Mouse (Mus musculus) neural tube, embryonic 11.5 days (tissue): ENCODE results near the gene Sult5a1. TPM values are rescaled to one million over a fixed set of nuclear protein-coding genes. Genes with fewer than 3 reads are reported as not detected.

Experiments used
- ATAC-seq: fragments of 200-750 bp; cut with Nextera tagmentation; 2 replicates; pipeline ENCODE4 v1.8.0; 2017; ENCODE audit warnings: moderate number of reproducible peaks, mild to moderate bottlenecking, moderate TSS enrichment, moderate library complexity; ENCODE audit not compliant: insufficient read depth, low FRiP score, low TSS enrichment
- DNase-seq: peaks from one replicate; pipeline ENCODE4 v3.0.0-alpha.2; 2015; ENCODE audit warnings: low spot score
- H3K27ac ChIP-seq: fragments of 300-500 bp; sonication (generic); 2 replicates; pipeline ENCODE4 v1.5.1; 2014; ENCODE audit warnings: low read depth, mild to moderate bottlenecking, low read length
- H3K27me3 ChIP-seq: fragments of 300-500 bp; sonication (generic); 2 replicates; pipeline ENCODE4 v1.6.1; 2014; ENCODE audit warnings: mild to moderate bottlenecking, low read length, mixed read lengths; ENCODE audit not compliant: control insufficient read depth, insufficient read depth
- H3K36me3 ChIP-seq: fragments of 300-500 bp; sonication (generic); 2 replicates; pipeline ENCODE4 v1.6.1; 2014; ENCODE audit warnings: mild to moderate bottlenecking, low read length, moderate library complexity, mixed read lengths; ENCODE audit not compliant: control insufficient read depth, insufficient read depth
- H3K4me1 ChIP-seq: fragments of 300-500 bp; sonication (generic); 2 replicates; pipeline ENCODE4 v1.6.1; 2014; ENCODE audit warnings: low read length, mixed read lengths; ENCODE audit not compliant: control insufficient read depth, insufficient read depth
- H3K4me2 ChIP-seq: fragments of 300-500 bp; sonication (generic); 2 replicates; pipeline ENCODE4 v1.6.1; 2014; ENCODE audit warnings: low read depth, mild to moderate bottlenecking, moderate library complexity
- H3K4me3 ChIP-seq: fragments of 300-500 bp; sonication (generic); 2 replicates; pipeline ENCODE4 v1.5.1; 2014; ENCODE audit warnings: low read depth, low read length
- H3K9ac ChIP-seq: fragments of 300-500 bp; sonication (generic); 2 replicates; pipeline ENCODE4 v1.6.1; 2014; ENCODE audit warnings: mild to moderate bottlenecking, low read length
- H3K9me3 ChIP-seq: fragments of 300-500 bp; sonication (generic); 2 replicates; pipeline ENCODE4 v1.6.1; 2016; ENCODE audit warnings: low read length; ENCODE audit not compliant: control insufficient read depth
- WGBS: fragments of 180-500 bp; shearing (Covaris S2); extraction: QIAGEN DNeasy Blood & Tissue Kit; methylation state at CpG from one replicate; pipeline ENCODE4 v1.1.7; 2014; 5-methylcytosine and 5-hydroxymethylcytosine counted together
- polyA plus RNA-seq: library from polyadenylated mRNA; unstranded; fragments of >200 nt; fragmentation: Nextera tagmentation; extraction: Ambion mirVana; gene quantifications from 2 replicates; pipeline ENCODE4 v1.2.1, GENCODE M21; 2014

Sult5a1 gene
- polyA plus RNA-seq, 1 experiment from 2014 or later = 2.3 TPM

DNA sequence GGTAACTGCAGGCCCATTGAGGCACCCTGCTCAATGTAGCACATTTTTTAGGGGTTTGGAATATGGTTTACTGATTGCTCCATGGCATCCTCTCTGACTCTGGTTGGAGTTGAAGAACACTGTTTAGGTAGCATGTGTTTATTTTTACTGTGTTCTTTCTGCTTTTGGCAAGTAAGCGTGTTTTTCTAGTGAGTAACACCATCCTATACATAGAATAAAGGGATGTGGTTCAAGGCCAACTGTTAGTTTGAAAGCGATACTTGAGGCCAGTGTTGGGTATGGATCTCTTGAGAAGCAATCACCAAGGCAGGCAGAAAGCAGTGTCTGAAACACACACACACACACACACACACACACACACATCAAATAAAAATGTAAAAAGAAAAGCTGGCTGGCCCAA, 29.9 kb upstream of the Sult5a1 start:
- ATAC-seq = no peak
- Histone ChIP-seq H3K4me2 (no peak overlapping the region), H3K9ac (no peak overlapping the region), H3K9me3 (no peaks in the 10 kb centered on the region), H3K27ac (no peak overlapping the region), H3K36me3 (no peaks in the 10 kb centered on the region), H3K4me1 (peaks cover 4% of the 10 kb centered on the region; the same call in 1 of the 2 replicates), H3K4me3 (no peak overlapping the region), H3K27me3 (no peaks in the 10 kb centered on the region)
- DNase-seq = no peak
- WGBS = 92% methylated on average over 2 of the region's 2 CpGs

DNA sequence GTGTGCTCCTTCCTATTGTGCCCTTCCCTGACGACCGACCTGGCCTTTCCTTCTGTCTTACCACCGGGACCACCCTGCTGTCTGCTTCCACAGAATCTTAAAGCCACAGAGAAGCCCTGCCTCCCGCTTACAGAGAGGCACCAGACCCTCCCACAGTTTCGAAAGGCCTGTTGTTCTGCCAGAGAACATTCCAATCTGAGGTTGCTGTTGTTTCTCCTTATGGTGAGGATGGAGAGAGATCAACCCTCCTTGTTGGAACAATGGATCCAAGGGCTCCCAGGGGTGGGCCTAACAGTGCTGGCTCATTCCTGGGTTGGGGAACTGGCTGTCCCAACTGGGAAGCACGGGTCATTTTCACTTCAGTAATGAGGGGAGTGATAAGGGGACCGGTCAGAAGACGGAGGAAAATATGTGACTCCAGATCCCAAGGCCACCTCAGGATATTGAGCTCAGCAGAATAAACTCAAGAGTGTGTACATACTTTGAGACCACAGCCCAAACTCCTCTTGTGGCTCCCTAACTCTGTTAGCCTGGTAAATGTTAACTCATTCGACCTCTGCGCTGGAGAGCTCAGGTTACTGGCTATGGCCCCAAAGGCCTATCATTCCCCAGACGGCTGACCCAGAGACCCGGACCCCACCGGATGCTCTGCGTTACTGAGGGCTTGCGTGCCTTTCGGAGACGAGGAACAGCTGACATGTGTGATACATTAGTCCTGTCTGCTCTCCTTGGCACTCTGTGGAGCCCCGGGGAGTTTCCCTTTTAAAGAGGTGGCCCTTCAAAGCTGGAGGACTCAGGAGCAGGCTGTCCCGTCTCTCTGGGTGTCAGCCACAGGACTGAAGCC, 27.7 kb upstream of the Sult5a1 start, which contains the start of gene Dpep1:
Dpep1 (plus strand) TSS at position 677 of the 844 bp plus-strand sequence.
- Histone ChIP-seq H3K4me2 (no peak within 1 kb of the TSS), H3K4me3 (no peak within 1 kb of the TSS), H3K9me3 (no peaks in the 10 kb centered on the region), H3K27me3 (no peaks in the 10 kb centered on the region), H3K36me3 (no peaks in the 10 kb centered on the region), H3K27ac (no peak within 1 kb of the TSS), H3K9ac (peak within 1 kb of the TSS; percentile 26; the same call in 1 of the 2 replicates), H3K4me1 (peaks cover 4% of the 10 kb centered on the region; the same call in 1 of the 2 replicates)
- WGBS = 43% methylated on average over 19 of the region's 19 CpGs
- DNase-seq (no peak), ATAC-seq (no peak)

DNA sequence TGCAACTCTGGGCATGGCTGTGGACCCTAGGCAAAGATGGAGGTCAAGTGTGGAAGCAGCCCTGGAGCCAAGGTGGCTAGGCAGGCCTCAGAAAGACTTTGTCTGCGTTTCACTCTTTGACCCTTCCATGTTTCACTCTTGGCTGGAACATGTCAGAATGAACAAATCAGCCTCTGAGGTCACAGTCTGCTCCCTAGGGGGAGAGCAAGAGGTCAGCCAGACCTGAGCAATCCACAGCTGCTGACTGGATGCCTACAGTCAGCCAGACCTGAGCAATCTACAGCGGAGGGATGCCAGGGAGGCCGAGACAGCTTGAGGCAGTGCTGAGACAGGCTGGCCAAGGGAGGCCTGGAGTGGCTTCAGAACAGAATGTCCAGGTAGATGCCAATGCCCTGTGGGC, 23.3 kb upstream of the Sult5a1 start:
- no peak overlapping the region for H3K4me3 ChIP-seq
- ATAC-seq (no peak), DNase-seq (peak; percentile 34)
- peaks cover 4% of the 10 kb centered on the region; the same call in 1 of the 2 replicates for H3K4me1 ChIP-seq
- WGBS = 62% methylated on average over 3 of the region's 3 CpGs
- no peak overlapping the region for H3K27ac ChIP-seq
- peaks cover 6% of the 10 kb centered on the region; the same call in 1 of the 2 replicates for H3K9me3 ChIP-seq
- no peak overlapping the region for H3K4me2 ChIP-seq
- H3K9ac ChIP-seq = no peak overlapping the region
- no peaks in the 10 kb centered on the region for H3K27me3 ChIP-seq
- H3K36me3 ChIP-seq = no peaks in the 10 kb centered on the region

DNA sequence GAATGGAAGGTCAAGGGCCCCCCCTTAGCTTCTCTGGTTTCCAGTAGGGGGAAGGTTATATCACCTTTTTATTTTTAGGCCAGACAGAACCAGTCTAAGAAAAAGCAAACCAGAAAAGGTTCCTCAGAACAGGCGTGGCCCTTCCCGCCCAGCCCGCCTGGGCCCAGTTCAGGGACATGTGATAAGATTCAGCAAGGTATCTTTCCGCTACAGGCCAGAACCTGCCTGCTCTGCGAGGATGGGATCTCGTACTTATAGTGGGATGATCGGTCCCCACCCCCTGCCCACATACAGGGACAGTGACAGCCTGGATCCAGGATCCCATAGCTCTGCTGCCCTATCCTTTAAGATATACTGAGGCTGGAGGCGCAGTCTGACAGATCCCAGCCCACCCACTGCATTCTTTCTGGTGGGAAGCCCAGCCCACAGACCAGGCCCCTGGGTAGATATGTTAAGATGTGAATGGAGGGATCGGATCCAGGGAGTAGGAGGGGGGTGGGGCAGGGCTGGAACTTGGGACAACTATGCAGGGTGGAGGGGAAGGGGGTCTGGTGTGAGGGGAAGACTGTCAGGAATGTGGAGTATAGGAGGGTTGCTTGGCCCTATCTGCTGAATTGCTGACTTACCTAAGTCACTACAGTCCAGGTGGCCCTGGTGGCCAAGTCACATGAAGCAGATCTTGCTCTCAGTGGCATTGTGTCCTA, 1.9 kb downstream of the Sult5a1 start:
- Histone ChIP-seq H3K9me3 (no peaks in the 10 kb centered on the region), H3K9ac (no peak overlapping the region), H3K27ac (no peak overlapping the region), H3K4me3 (no peak overlapping the region), H3K27me3 (no peaks in the 10 kb centered on the region), H3K36me3 (no peaks in the 10 kb centered on the region), H3K4me2 (no peak overlapping the region), H3K4me1 (no peaks in the 10 kb centered on the region)
- 83% methylated on average over 9 of the region's 9 CpGs for WGBS
- no peak for DNase-seq
- no peak for ATAC-seq

DNA sequence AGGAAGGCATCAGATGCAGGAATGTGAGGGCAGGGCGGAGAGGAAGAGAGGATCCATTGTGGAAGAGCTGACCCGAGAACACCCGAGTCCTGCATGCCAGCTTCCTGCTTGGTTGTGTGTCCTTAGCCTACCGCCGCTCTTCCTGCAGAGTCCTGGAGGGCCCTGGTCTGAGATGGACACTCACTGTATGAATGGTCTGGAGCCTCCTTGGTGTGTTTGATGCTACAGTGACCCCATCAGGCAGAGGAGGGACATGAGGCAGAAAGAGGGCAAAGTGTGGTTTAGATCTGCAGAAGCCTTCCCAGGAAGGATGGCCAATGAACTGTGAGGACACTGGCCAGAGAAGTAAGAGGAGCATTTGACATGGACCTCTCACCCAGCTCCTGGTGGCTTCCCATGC, 2.9 kb downstream of the Sult5a1 start:
- ATAC-seq = no peak
- Histone ChIP-seq H3K27ac (no peak overlapping the region), H3K9ac (no peak overlapping the region), H3K4me2 (no peak overlapping the region), H3K27me3 (no peaks in the 10 kb centered on the region), H3K4me3 (no peak overlapping the region), H3K36me3 (no peaks in the 10 kb centered on the region), H3K4me1 (no peaks in the 10 kb centered on the region), H3K9me3 (no peaks in the 10 kb centered on the region)
- no peak for DNase-seq
- WGBS = 85% methylated on average over 5 of the region's 5 CpGs

DNA sequence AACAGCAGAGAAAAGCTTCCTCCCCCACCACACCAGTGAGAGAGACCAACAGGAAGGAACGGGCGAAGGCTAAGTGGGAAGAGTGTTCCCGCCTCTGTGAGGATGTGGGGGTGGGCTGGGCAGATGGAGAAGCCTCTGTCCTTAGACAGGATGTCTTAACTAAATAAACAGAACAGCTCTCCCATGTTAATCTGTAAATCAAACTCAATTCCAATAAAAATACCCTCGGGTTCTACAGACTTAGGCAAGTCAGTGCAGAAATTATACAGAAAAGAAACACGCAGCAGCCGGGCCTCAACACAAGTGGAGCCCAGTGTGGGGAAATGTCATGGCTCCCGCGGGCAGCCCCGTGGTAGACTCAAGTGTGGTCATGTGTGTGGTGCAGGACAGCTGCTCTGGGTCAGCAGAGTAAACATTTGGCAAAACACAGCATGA, 7.4 kb downstream of the Sult5a1 start:
- Histone ChIP-seq H3K9ac (no peak overlapping the region), H3K4me3 (no peak overlapping the region), H3K27me3 (no peaks in the 10 kb centered on the region), H3K4me1 (no peaks in the 10 kb centered on the region), H3K36me3 (no peaks in the 10 kb centered on the region), H3K27ac (no peak overlapping the region), H3K4me2 (no peak overlapping the region), H3K9me3 (no peaks in the 10 kb centered on the region)
- 73% methylated on average over 9 of the region's 9 CpGs for WGBS
- DNase-seq (no peak), ATAC-seq (no peak)

DNA sequence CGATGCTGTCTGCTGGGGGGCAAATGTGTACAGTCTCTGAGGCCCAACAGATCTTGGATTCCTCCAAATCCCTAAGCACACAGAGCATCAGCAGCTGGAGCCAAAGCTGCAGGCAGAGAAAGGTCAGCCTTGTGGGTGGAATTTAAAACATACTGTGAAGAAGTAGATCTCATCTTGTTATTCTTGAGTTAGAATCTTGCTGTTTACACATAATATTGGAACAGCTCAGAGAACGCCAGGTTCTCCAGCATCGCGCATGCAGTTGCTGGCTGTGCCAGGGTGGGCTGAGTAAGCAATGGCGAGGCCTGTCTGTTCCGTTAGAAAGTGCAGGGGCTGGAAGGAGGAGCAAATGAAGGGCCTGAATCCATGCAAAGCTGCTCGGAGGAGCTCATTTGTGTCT, 11.7 kb downstream of the Sult5a1 start:
- Histone ChIP-seq H3K9ac (no peak overlapping the region), H3K27me3 (no peaks in the 10 kb centered on the region), H3K4me1 (no peaks in the 10 kb centered on the region), H3K36me3 (no peaks in the 10 kb centered on the region), H3K4me3 (no peak overlapping the region), H3K9me3 (no peaks in the 10 kb centered on the region), H3K4me2 (no peak overlapping the region), H3K27ac (no peak overlapping the region)
- DNase-seq (no peak), ATAC-seq (no peak)
- WGBS = 87% methylated on average over 7 of the region's 7 CpGs

DNA sequence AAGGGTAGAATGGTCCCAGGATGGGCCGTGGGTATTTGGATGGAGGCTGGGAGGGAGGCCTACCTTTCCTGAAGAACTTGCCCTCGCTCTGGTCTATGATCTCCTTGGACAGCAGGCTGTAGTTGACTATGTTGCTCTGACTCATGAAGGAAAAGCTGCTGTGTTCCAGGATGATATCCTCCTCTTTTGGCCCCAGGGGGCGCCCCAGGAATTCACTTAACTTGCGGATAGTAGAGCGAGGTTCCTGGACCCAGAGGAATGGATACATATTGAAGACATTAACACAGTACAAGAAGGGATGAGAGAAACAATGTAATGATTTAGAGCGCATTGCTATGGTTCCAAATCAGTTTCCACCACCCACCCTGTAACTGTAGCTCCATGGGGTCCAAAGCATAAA, 12.8 kb downstream of the Sult5a1 start:
- Histone ChIP-seq H3K27me3 (no peaks in the 10 kb centered on the region), H3K36me3 (no peaks in the 10 kb centered on the region), H3K27ac (no peak overlapping the region), H3K4me3 (no peak overlapping the region), H3K9me3 (no peaks in the 10 kb centered on the region), H3K9ac (no peak overlapping the region), H3K4me1 (no peaks in the 10 kb centered on the region), H3K4me2 (no peak overlapping the region)
- 57% methylated on average over 6 of the region's 6 CpGs for WGBS
- DNase-seq = peak; percentile 55
- ATAC-seq = no peak
